Mouse (Mus musculus): ENCODE measurements around the gene Psmc3ip.

Psmc3ip gene

GRCm38 (mm10) chr11:101079746-101080145 lies 15.5 kb downstream of the Psmc3ip start:
- no peak for DNase-seq (ENCODE audit: low spot score in 2 of 2)

GRCm38 (mm10) chr11:101078121-101078520 lies 17.1 kb downstream of the Psmc3ip start, which contains the start of gene Hsd17b1:
Gene Hsd17b1 (plus strand): TSS chr11:101078411.
- no peak for DNase-seq (ENCODE audit: low spot score in 2 of 2)

DNA sequence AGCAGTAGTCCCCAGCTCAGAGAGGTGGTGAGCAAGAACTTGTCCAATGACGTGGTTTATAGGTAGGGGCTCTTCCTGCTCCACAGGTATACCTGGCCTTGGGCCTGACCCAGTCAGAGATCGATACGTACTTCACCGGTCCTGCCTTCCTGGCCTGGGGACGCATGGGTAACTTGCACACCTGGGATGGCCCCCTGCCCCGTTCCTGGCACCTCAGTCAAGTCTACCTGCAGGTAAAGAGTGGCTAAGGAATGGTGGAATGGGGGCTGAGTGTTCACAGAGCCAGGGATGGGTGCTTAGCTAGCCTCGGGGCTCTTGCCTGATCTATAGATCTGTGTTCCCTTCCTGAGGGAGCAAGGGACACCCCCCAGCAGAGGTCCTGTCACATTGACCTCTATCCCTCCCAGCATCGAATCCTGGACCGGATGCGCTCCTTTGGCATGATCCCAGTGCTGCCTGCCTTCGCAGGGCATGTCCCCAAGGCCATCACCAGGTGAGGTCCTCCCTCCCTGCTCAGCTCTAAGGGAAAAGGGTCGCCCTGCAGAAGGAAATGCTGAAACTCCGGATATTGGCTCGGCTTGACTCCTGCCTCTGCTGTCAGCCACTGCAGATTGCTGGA lies 23.3 kb downstream of the Psmc3ip start:
- no peak for DNase-seq (ENCODE audit: low spot score in 2 of 2)

GRCm38 (mm10) chr11:101070987-101071386 lies 24.2 kb downstream of the Psmc3ip start:
- no peak for DNase-seq (ENCODE audit: low spot score in 2 of 2)

GRCm38 (mm10) chr11:101070189-101070527 lies 25.1 kb downstream of the Psmc3ip start:
- no peak for DNase-seq (ENCODE audit: low spot score in 2 of 2)

- peak; percentile 95 to 97 for DNase-seq (ENCODE audit: low spot score in 2 of 2)
These were observed 25.6 kb downstream of the Psmc3ip start, which contains the start of gene Naglu for GRCm38 (mm10) chr11:101069391-101070188. Gene Naglu (plus strand): TSS chr11:101070012.

GRCm38 (mm10) chr11:101066549-101067412 lies 28.5 kb downstream of the Psmc3ip start:
- DNase-seq (ENCODE audit: low spot score in 2 of 2): peak; percentile 86 to 89

DNA sequence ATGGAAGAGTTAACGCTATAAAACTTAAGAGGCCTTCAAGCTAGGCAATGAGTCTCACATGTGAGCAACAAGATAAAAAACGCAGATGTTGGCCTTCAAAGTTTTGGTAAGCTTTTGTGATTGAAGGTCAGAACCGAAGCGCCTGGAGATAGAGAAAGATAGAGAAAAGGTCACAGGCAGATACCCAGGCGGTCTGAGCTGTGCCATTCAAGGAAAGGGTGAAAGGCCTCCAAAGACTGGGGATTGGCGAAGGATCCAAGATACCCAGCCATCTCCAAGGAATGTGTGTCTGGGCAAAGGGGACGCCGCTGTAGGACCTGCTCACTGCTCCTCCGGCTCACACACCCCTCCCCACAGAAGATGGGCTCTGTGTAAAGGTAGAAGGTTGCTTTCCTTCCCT lies 30.2 kb downstream of the Psmc3ip start:
- no peak for DNase-seq (ENCODE audit: low spot score in 2 of 2)

DNA sequence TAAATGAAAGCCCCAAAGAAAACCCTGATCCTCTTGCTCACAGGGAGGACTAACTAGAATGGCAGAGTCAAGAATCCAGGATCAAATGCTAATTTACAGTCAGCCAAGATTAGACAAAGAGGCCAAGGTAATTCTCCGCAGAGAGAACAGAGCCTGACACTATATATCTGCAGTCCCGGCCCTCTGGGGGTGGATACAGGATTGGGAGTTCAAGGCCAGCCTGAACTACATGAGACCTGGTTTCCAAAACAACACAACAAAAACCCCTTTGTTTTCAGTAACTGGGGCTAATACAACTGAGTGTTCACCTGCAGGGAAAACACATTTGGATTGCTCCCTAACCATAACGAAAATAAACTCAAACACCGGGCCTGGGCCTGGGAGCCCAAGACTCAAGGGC lies 30.8 kb downstream of the Psmc3ip start:
- DNase-seq (ENCODE audit: low spot score in 2 of 2): no peak

DNA sequence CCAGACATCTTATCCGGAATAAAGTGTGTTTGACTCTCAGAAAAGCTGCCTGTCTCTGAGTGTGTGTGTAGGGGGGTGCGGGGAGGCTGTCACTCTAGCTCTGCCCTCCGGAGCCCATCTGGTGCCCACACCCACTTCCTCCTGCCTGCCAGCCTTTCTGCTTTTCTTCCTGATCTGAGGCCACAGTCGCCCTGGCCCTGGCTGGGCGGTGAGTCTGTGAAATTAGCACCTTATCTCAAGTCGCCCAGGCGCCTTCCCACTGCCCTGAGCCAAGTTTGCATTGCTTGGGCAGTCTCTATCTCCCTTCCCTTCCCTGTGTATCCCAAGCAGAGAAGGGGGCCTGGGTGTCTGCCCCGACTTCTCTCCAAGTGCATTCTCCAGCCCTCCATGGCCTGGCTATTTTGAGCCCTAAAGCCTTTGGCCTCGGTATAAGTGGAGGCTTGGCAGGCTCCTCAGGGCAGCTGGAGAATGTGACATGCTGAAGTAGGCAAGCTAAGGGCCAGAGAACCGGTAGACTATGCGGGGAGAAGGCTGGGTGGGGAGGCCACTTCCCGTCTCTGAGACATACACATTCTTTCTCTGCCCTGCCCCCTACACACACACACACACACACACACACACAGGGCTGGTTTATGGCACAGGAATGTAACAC lies 31.4 kb downstream of the Psmc3ip start:
- DNase-seq (ENCODE audit: low spot score in 2 of 2): peak in 1 of 2 experiments; percentile 52

DNA sequence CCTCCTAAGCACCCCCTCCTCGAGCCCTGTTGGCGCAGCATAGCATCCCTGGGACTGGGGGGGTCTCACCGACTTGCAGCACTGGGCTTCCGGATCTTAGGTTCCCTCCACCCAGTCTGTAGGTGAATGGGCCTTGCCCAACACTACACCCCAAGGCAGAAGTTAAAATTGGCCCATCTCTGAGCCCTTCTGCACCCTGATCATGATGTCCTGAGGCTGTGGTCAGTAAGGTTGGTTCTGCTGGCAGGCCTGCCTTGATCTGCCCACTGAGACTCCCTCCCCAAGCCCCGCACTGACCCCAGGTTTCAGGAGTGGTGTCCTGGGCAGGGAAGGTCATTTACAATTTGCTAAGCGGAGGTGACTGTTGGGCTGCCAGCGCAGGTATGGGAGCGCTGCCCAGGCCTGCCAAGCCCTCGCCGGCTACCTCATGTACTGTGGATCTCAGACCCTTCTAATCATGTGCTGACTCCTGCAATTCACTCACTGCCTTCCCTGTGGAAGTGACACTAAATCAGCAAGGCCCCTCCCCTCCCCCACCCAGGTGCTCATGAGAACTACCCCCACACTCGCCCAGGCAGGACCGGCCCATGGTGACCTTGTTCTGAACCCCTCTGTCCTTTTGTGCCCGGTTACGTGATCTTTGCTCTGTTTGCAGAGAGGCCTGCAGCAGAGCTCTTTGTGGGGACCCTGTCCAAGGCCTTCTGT lies 32.1 kb downstream of the Psmc3ip start:
- no peak for DNase-seq (ENCODE audit: low spot score in 2 of 2)

DNA sequence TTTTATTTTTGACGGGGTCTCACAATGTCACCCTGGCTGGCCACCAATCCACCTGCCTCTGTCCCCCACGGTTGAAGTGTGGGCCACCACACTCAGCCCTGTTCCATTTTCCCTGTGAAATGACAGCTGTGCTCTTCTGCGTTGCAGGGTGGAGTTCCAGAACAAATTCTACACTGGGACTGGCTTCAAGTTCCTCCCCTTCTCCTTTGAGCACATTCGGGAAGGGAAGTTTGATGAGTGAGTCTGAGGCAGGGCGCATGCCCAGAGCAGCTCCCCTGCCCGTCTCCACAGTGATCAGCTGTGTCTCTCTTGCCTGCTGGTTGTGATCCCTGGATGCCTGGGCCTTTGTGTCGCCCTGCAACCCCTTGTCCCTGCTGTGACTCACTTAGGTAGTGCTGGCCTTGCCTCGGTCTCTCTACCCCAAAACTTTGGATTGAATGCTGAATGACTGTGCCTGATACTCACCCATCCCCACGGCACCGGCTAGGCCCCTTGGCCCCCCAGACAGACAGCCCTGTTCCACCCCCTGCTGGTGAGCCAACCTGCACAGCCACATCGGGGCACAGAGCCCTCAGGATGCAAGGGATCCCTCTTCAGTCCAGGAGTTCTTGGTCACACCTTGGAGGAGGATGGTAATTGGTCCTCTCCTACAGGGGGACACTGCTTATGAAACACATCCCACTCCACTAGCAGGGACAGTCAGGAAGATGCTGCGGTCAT lies 32.9 kb downstream of the Psmc3ip start:
- DNase-seq (ENCODE audit: low spot score in 2 of 2): no peak

GRCm38 (mm10) chr11:101061049-101061448 lies 34.2 kb downstream of the Psmc3ip start:
- DNase-seq (ENCODE audit: low spot score in 2 of 2): no peak

- DNase-seq (ENCODE audit: low spot score in 2 of 2): peak; percentile 69 to 70
These were observed 35.1 kb downstream of the Psmc3ip start for GRCm38 (mm10) chr11:101060126-101060525.

DNA sequence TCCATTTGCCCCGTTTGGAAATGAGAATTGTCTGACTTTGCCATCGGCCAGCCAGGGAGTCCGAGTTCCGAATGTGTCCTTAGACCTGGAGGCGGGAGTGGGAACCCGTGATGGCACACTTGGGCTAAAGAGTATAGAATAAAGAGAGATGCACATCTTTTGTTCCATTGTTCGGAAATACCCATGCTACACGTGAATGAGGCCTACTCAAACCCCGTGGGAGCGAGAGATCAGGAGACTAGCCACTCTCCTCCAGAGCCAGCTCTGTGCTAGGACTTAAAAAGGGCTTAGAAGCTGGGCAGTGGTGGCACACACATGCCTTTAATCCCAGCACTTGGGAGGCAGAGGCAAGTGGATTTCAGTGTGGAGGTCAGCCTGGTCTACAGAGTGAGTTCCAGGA lies 35.8 kb downstream of the Psmc3ip start:
- DNase-seq (ENCODE audit: low spot score in 2 of 2): no peak

- no peak for DNase-seq (ENCODE audit: low spot score in 2 of 2)
These were observed 36.5 kb downstream of the Psmc3ip start for GRCm38 (mm10) chr11:101058726-101059125.

- DNase-seq (ENCODE audit: low spot score in 2 of 2): peak; percentile 83 to 88
These were observed 37.4 kb downstream of the Psmc3ip start for GRCm38 (mm10) chr11:101057860-101058259.

GRCm38 (mm10) chr11:101056885-101057284 lies 38.4 kb downstream of the Psmc3ip start:
- DNase-seq (ENCODE audit: low spot score in 2 of 2): no peak

DNA sequence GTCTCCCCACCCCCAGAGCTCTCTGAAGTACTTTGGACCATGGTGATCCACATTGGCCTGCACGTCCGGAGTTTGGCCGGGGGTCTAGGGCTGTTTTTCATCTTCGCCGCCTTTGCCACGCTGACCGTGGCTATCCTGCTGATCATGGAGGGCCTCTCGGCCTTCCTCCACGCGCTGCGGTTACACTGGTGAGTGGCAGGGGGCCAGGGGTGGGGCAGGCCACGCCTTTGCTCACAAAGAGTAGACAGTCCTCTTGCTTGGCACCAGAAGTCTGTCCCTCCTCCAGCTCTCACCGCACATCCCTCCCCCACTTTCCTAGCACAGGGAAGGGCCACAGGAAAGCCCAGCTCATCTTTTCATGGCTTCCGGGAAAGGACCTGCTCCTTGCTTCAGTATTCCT lies 39.8 kb downstream of the Psmc3ip start:
- DNase-seq (ENCODE audit: low spot score in 2 of 2): no peak

DNA sequence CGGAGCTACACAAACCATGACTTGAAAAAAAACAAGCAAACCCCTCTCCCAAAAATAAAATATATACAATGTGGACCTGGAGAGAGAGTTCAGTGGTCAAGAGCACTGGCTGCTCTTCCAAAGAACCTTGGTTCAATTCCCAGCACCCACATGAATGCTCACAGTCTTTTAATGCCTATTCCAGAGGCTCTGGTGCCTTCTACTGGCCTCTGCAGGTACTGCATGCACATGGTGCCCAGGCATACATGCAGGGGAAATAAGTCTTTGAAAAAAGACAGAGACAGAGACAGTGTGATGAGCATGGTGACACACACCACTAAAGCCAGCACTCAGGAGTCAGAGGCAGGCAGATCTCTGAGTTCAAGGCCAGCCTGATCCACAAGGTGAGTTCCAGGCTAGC lies 41.3 kb downstream of the Psmc3ip start:
- no peak for DNase-seq (ENCODE audit: low spot score in 2 of 2)
